Mouse (Mus musculus) left cerebral cortex, adult 9 months (tissue): ENCODE measurements around the gene Tubgcp6.

Source experiments
- DNase-seq, 2 experiments: peaks; one replicate each; pipeline ENCODE4 v3.0.0; 2022; ENCODE audit warnings: low spot score in 2 of 2

Gene Tubgcp6

DNA sequence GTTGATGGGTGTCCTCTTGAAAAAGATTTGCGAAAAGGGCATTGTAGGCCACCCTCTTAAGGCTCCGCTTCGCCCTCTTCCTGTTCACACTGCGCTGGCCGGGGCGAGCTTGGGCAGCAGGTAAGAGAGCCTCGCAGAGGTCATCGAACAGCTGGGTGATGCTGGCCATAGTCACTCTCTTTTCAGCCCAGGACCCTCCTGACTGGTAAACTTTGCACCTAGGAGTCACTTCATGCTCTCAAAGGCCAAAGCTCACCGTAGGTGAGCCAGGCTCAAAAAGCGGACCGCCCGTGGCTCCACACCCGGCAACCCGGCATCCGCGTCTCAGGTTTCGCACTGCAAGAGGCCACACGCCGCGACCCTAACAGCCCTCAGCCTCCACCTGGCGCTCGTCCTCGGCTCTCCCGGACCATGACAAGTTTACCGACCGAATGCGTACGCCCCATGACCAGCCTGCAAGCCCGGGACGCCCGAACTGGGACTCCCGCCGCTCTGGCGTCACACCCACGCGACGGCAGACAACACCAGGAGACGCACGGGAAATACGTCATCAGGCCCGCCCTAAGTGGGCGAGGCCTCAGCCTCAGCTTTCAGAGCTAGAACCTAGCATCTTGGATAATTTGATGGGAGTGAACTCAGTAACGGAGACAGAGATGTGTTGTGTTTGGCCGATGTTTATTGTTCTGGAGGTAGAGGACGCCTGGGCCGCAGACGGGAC lies at the start of gene Tubgcp6:
TSS of gene Tubgcp6 (minus strand) at position 464 of the 718 bp plus-strand sequence.
- peak; percentile 90 to 96 for DNase-seq

- DNase-seq: no peak
These were observed 49.5 kb upstream of the Tubgcp6 start for GRCm38 (mm10) chr15:89172276-89172935.

DNA sequence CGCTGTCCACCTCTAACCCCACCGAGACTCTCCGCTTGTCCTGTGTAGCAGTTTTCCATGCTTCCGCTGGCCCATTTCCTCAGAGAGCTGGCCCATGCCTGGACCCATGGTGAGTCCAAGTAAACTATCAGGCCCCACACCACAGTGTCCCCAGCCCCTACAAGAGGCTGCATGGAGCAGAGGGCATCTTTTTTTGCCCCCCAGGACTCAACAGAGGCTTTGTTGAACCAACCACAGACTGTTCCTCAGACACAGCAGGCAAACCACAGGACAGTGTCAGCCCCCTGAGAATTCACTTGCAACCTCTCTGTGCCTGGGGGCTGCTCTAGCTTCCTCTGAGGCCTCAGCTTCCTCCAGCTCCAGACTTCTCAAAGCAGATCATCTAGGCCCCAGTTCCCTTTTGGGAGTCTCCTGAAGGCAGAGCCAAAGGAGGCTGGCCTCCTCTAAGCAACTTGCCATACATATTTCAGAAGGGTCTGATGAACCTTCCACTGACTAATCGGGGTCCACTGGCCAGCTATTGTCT lies 48.7 kb upstream of the Tubgcp6 start:
- DNase-seq: no peak

GRCm38 (mm10) chr15:89170102-89170501 lies 47.2 kb upstream of the Tubgcp6 start:
- no peak for DNase-seq

GRCm38 (mm10) chr15:89169431-89169830 lies 46.5 kb upstream of the Tubgcp6 start:
- DNase-seq: peak; percentile 71 to 90

DNA sequence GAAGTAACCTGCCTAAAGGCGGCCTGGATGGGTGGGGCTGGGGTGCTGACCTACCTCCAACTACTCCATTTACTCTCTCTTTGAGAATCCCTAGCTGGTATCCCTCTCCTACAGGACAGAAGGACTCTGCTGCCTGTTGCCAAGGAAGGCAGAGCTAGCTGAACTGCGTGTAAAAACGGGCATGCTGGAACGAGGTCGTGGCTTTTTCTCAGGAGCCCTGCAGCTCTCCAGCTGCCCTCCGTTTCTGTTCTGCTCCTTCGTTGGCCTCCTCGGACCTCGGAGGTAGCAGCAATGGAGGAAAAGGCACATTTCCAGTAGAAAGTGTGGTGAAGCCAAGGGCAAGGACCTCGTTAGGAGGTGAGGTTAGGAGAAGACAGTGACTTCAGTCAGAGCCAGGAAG lies 46.0 kb upstream of the Tubgcp6 start:
- no peak for DNase-seq

DNA sequence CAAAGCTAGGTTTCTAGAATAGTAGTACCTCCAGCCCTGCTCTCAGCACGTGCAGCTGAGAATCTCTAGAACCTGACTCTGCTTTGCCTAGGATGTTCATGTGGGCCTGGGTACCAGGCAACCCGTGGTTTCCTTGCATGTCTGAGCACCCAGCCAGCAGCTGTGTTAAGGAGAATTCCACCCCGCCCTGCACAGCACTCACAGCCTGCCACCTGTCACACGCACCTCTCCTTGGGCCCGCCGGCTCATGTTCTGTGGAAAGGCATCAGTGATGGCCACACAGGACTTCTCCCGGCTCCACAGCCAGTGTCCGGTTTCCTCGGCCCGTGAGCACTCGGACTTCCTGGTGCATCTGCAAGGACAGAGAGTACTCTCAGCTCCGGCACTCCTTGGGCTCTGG lies 42.6 kb upstream of the Tubgcp6 start:
- DNase-seq: no peak

DNA sequence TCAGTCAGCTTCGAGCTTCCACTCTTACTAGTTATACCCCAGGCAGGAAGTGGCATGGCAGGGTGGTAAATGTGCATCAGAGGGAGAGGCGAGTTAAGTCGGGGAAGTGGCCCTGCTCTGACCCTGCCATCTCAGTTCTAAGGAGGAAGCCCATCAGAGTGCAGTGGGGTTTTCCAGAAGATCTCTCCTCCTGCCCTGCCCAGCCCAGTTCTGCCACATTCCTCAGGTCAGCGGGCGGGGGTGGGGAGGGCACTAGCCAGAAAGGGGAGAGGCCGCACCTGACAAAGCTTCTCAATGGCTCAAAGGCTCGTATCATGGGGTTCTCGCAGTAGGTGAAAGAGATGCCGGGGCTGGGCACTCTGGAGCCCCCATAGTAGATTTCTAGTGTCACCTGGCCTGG lies 38.5 kb upstream of the Tubgcp6 start:
- DNase-seq: no peak

DNA sequence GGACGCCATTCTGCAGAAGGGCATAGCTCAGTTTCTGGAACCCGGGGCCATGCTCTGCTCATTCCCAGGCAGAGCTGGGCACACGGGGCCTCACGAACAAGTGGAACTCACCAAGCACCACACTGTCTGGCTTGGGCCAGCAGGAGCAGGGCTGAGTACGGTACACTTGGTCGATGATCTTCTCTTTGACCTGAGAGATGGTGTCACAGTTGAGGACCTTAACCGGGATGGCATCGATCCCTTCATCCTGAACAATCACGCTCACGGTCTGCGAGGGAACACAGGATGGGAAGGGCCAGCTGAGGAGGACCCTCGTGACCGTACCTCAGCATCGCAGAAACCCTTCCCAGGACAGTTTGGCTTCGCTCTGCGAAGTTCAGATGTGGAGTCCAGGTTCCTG lies 35.6 kb upstream of the Tubgcp6 start:
- no peak for DNase-seq

GRCm38 (mm10) chr15:89157954-89158353 lies 35.0 kb upstream of the Tubgcp6 start:
- DNase-seq: peak in 1 of 2 experiments; percentile 70

DNA sequence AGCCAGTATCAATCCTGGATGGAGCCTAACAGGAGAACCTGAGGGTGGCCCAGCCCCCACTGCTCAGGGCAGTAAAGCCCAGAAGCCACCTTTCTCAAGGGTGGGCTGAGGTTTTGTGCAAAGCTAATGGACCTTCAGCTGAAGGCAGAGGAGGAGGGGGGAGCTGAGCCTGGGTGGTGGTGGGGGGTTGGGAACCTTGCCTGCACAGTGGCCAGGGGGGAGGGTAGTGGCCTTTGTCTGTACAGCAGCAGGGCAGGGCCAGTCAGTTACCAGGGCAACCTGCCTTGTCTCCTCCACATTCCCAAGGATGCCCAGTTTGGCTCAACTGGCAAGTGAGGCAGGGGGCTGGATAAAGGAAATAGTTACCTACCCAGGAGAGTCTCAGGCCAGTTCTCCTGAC lies 29.4 kb upstream of the Tubgcp6 start:
- DNase-seq: no peak

GRCm38 (mm10) chr15:89150041-89150390 lies 27.1 kb upstream of the Tubgcp6 start:
- DNase-seq: no peak

DNA sequence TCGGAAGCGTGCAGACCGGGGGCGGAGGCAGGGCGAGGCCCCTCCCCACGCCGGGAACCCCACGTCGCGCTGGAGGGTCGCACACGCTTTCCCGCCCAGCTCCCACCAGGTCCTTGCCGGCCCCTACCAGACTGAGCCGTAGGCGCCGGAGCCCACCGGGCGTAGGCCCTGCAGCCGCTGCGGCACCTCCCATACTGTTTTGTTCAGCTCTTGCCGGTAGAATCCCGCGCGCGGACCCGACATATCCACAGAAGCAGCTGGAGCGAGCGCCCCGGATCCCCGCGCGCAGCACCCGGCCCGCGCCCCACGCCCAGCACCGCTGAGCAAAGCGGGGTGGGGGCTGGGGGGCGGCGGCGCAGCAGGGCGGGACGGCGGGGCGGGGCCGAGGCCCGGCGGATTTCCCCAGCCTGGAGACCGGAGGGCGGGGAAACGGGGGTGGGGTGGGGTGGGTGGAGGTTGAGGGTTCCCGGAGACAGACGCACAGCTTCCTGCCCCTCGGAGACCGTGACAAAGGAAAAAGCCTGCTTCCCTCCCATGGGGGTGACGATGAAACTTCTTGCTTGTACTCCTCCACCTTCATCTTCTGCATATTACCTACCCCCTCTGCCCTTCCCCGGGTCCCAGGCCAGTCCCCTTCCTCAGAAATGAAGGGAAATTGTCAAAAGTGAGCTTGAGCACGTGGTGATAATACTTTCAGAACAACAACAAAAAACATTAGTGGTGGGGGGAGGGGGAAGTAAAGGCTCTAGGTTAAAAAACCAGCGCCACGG lies 26.5 kb upstream of the Tubgcp6 start, which contains the start of gene Mapk11:
TSS of gene Mapk11 (minus strand) at position 358 of the 770 bp plus-strand sequence.
- peak in 1 of 2 experiments; percentile 37 for DNase-seq

DNA sequence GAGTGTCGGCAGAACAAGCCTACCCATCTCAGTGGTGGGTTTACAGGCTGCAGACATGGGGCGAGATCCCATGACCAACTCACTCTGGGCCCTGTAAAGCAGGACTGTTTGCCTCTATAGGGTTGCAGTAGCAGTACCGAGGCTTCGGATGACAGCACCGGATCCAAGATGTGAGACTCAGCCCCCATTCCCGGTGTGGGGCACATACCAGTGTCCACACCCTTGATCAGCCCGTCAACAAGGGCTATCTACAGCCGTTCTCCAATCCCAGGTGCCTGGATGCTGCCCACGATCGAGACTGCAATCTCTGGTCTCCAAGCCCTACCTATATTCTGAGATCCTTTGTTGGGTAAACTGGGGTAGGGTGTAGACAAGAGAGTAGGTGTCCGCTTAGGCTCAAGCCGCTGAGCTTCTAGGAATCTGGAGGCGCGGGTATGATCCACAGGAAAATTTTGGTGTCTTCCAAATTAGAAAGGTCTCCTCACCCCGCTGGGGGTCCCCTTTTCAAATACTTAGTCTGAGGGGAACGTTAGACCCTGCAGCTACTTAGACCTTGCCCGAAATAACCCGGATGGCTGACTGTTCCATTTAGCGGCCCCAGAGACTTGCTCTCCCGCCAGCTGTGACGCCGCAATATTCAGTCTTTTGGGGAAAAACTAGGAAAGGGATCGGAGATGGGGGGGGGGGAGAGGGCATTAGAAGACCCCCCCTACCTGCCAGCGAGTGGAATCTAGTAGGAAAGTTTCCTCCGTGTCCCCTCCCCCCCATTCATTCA lies 25.8 kb upstream of the Tubgcp6 start:
- DNase-seq: peak in 1 of 2 experiments; percentile 26

- DNase-seq: no peak
These were observed 25.0 kb upstream of the Tubgcp6 start for GRCm38 (mm10) chr15:89147895-89148294.

DNA sequence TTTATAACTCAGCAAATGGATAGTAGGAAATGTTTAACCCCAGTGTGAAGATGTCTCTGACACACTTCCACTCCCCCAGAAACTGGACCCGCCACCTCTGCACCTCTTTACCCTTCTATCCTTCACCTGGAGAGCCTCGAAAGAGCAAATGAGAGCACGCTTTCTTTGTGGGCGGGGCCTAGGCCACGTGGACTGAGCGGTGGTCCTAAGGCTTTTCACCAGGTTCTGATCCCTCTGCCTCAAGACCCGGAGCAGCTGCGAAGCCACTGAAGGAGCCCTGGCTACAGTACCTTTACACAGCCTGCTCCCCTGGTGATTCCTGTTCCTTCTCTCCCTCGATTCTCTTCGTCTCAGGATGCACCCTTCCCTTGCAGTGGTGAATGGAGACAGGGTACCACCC lies 24.5 kb upstream of the Tubgcp6 start:
- DNase-seq: no peak

- DNase-seq: peak in 1 of 2 experiments; percentile 70
These were observed 24.1 kb upstream of the Tubgcp6 start for GRCm38 (mm10) chr15:89147024-89147423.

GRCm38 (mm10) chr15:89146537-89146936 lies 23.6 kb upstream of the Tubgcp6 start:
- peak; percentile 39 to 83 for DNase-seq

- no peak for DNase-seq
These were observed 23.0 kb upstream of the Tubgcp6 start for GRCm38 (mm10) chr15:89145813-89146350.

GRCm38 (mm10) chr15:89144965-89145364 lies 22.1 kb upstream of the Tubgcp6 start:
- DNase-seq: no peak

DNA sequence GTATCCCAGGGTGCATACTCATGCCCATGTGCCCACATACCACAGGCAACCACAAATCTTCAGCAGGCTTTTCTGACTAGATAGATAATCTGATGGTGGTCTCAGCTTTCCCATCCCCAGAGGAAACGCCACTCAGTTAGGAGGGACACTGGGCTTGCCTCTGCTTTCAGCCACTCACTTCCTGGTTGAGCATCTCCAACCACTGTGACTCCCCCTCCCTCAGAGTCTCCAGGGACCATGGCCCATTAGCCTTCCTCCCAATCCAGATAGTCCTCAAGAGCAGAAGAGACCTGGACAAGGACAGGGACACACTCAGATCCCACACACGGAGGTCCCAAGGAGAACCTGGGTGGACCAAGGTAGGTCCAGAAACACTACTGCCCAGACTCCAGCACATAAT lies 20.2 kb upstream of the Tubgcp6 start:
- no peak for DNase-seq
